Mouse (Mus musculus) kidney, adult 2 months (tissue): ENCODE data around the gene Ubtd2.

ENCODE experiments used
- CTCF ChIP-seq: fragments of 200-500 bp; conservative IDR thresholded peaks from 2 replicates; pipeline ENCODE4 v1.5.1; 2011; ENCODE audit warnings: low read depth, mild to moderate bottlenecking, control low read depth, low read length, moderate library complexity, mixed read lengths; ENCODE audit not compliant: insufficient read depth, insufficient read length
- POLR2A ChIP-seq: fragments of 200-500 bp; IDR thresholded peaks from one replicate; pipeline ENCODE4 v1.6.1; 2011; ENCODE audit warnings: low read depth, low read length, control low read depth

DNA sequence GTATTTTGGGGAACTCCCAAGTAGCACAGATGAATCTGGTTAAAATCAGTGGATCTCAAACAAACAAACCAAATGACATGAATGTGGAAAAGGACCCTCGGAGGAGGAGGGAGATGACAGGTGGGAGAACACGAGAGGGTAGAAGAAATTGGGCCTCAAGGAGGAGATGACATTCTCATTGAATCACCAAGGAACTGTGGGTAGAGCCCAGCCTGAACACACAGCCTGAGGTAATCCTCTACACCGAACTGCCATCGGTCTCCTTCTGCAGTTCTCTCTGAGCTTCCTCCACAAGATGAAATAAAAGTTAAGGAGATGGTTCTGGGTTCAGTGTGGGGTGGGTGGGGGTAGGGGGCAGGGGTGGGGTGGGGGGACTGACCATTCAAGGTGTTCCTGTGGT is 71.8 kb downstream of the Ubtd2 start:
- TF ChIP-seq CTCF: no peak
- no peak for TF ChIP-seq POLR2A
